Mouse (Mus musculus): ENCODE data around the gene B3gnt3. TPM values are rescaled to one million over a fixed set of nuclear protein-coding genes. Genes with fewer than 3 reads are reported as not detected.
"Not testable (repeated sequence)": the region's sequence is repeated elsewhere in the genome, so short reads cannot be mapped to it uniquely, and the experiment has no call there.

Gene B3gnt3
- polyA plus RNA-seq (2015; fragmentation: Nextera tagmentation; extraction: Ambion mirVana), result 0.32 and 0.34 TPM in 2 replicates

DNA sequence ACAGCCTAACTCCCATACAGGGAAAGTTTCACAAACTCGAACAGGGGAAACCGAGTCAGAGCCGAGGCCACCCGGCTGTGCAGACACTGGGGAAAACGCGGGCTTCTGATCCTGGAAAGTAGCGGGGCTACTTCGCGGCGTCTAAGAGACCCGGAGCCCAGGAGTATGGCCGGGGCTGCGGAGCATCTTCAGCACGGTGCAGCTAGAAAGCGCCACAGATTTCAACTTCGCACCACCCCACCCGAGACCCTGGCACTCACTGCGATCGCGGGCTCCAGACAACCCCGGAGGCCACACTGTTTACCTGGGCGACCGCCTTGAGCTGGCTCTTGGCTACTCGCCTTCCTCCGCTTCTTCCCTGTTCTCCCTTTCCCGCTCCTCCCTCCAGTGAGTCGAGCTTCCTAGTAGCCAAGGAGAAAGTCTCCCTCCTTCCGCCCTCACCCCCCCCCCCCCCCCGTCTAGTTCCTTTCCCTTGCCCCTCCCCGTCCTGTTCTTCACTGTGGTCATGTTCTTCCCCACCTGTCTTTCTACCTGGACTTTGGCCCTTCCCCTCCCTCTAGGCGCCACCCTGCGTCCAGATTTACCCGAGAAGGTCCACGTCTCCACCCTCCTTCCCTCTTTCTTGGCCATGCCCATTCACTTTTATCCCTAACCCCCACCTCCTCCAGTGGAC, at the start of gene B3gnt3:
TSS of gene B3gnt3 (minus strand) at position 376 of the 673 bp plus-strand sequence.
- Histone ChIP-seq H3K9ac (0 out of 2 replicates have a peak within 1 kb of the TSS, but pooled peaks have one; percentile 19), H3K4me3 (no peak within 1 kb of the TSS; the same call in 1 of the 2 replicates), H3K4me1 (replicated peaks) (peaks cover 6% of the 10 kb centered on the region), H3K9me3 (no peaks in the 10 kb centered on the region), H3K4me2 (peak within 1 kb of the TSS; percentile 21), H3K27me3 (peaks cover 86% of the 10 kb centered on the region), H3K36me3 (no peaks in the 10 kb centered on the region), H3K27ac (no peak within 1 kb of the TSS)
- no peak for ATAC-seq (ENCODE audit: low FRiP score)
- 14% methylated on average over 32 of the region's 34 CpGs for WGBS

DNA sequence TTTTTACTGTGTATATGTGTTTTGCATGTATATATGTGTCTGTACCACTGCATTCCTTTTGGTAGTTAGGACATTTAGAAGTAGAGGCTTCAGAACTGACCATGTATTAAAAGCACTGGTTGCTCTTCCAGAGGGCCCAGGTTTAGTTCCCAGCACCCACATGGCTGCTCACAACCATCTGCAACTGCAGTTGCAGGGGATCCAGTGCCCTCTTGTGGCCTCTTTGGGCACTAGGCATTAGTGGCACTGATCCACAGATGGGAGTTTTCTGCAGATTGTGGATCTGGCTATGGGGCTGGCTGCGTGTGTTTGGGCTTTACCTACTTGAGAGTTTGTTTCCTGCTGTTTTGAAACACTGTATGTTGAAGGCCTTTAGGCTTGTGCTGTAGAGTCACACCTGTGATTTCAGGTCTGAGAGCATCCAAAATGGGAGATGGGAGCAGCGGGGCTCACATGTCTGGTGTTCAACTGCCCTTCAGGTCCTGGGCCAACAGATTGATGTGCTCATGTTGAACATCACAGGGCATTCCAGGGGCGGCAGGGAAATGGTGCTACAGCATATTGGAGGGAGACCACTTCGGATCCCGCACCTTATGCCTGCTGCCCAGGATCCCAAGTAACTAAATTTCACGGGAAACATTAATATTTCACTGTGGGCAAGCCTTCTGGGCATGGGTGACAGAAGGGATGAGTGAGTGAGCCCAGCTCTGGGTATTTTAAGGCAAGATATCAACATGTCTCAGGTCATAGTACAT, 47.9 kb upstream of the B3gnt3 start:
- not testable (repeated sequence) for ATAC-seq (ENCODE audit: low FRiP score); H3K4me2 ChIP-seq; H3K9me3 ChIP-seq; H3K27ac ChIP-seq; H3K9ac ChIP-seq; H3K27me3 ChIP-seq; H3K36me3 ChIP-seq; H3K4me3 ChIP-seq; H3K4me1 ChIP-seq (replicated peaks)
- WGBS, result 84% methylated on average over 6 of the region's 6 CpGs

DNA sequence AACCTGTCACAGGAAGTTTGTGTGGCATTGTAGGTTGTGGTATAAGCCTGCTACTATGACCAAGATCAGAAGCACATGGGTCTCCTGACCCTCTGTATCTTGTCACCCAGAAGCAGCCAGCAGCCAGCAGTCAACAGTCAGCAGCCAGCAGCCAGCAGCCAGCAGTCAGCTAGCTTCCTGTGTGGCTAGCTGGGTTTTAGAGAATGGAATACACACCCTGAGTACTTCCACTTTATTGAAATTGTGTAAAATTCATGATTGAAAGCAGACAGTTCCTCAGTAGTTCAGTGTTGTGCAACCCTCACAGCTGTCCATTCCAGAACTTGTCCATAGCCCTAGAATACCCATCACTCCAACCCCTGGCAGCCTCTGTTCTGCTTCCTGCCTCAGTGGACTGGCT, 45.5 kb upstream of the B3gnt3 start:
- H3K27me3 ChIP-seq; ATAC-seq (ENCODE audit: low FRiP score); H3K4me2 ChIP-seq; H3K9me3 ChIP-seq; H3K36me3 ChIP-seq; H3K4me3 ChIP-seq; H3K4me1 ChIP-seq (replicated peaks); H3K27ac ChIP-seq; H3K9ac ChIP-seq: not testable (repeated sequence)

DNA sequence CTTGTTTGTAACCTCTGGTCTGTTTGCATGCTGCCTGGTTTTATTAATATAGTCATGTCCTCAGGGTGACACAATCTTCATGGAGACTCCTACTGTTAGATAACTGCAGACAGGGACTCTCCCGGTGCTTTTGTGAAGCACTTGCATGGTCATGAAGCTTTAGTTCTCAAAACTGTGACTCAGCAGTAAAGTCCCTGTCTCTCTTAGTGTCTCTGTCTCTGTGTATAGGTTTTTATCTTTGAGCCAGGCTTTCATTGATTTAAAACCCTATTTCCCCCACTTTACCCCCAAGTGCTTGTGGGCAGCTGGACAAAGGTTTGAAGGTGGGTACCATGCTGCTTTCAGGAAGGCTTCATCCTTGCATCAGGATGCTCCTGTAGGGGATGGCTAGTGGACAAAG, 43.7 kb upstream of the B3gnt3 start:
- 83% methylated on average over 1 of the region's 1 CpGs for WGBS
- H3K27ac ChIP-seq, result no peak overlapping the region
- no peak for ATAC-seq (ENCODE audit: low FRiP score)
- H3K9ac ChIP-seq, result no peak overlapping the region
- peaks cover 8% of the 10 kb centered on the region for H3K4me1 ChIP-seq (replicated peaks)
- no peak overlapping the region for H3K4me3 ChIP-seq
- H3K9me3 ChIP-seq, result no peaks in the 10 kb centered on the region
- no peak overlapping the region for H3K4me2 ChIP-seq
- no peaks in the 10 kb centered on the region for H3K36me3 ChIP-seq
- 0 out of 2 replicates have a peak, but pooled peaks cover 11% of the 10 kb centered on the region for H3K27me3 ChIP-seq

DNA sequence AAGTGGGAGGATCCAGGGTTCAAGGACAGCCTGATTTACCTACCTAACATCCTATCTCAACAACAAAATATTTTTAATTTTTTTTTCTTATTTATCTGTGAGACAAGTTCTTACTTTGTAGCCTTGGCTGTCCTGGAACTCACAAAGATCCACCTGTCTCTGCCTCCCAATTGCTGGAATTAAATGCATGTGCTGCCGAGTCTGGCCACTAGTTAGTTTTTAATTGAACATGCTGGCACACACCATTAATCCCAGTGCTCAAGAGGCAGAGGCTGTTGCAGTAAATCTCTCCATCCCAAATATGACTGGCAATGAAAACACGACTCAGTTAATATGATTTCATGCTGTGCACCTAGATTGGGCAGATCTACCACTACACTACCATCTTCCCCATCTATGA, 41.2 kb upstream of the B3gnt3 start:
- Histone ChIP-seq H3K9ac (no peak overlapping the region), H3K4me1 (replicated peaks) (peaks cover 8% of the 10 kb centered on the region), H3K27me3 (0 out of 2 replicates have a peak, but pooled peaks cover 11% of the 10 kb centered on the region), H3K4me3 (no peak overlapping the region), H3K4me2 (no peak overlapping the region), H3K27ac (no peak overlapping the region), H3K36me3 (no peaks in the 10 kb centered on the region), H3K9me3 (no peaks in the 10 kb centered on the region)
- ATAC-seq (ENCODE audit: low FRiP score), result no peak
- 66% methylated on average over 2 of the region's 2 CpGs for WGBS

DNA sequence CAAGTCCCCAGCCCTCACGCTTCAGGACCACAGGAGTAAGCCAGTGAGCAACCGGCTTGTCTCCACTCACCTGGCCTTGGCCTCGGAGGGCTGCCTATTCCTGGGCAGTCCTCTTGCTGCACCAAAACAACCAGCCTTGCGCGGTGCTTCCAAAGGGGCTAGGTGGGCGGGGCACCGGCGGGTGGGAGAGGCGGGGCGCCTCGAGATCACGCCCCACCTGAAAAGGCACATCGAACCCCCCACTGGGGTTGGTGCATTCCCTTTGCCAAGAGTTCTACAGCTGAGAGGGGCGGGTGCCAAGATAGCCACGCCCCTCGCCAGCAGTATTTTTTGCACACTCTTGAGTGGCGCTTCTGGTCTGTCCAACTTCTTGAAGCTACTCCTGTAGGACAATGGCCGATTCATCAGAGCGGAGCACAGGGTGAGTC, 40.1 kb upstream of the B3gnt3 start:
- Histone ChIP-seq H3K4me3 (peak overlapping the region; percentile 28), H3K4me2 (peak overlapping the region; percentile 51), H3K36me3 (no peaks in the 10 kb centered on the region), H3K27me3 (0 out of 2 replicates have a peak, but pooled peaks cover 11% of the 10 kb centered on the region), H3K9me3 (no peaks in the 10 kb centered on the region), H3K4me1 (replicated peaks) (peaks cover 8% of the 10 kb centered on the region), H3K27ac (no peak overlapping the region), H3K9ac (no peak overlapping the region)
- WGBS, result 6% methylated on average over 19 of the region's 19 CpGs
- ATAC-seq (ENCODE audit: low FRiP score), result peak; percentile 54; the same call in 1 of the 2 replicates

DNA sequence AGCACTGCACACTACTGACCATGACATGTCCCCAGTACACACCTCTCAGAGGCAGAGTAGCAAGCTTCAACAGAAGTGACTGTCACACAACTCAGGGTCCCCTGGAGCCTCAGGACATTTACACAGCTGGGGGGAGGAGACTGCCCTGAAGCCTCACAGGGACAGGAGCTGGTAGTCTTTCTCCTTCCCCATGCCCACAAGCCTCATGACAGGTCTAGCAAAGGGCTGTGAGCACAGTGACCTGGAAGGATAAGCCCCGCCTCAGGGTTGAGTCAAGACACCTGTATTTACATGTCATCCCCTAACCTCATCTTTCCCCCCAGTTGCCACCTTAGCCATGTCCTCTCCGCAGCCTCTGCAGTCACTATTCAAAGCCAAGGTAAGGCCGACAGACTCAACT, 39.6 kb upstream of the B3gnt3 start:
- no peak overlapping the region for H3K4me3 ChIP-seq
- no peak for ATAC-seq (ENCODE audit: low FRiP score)
- peaks cover 8% of the 10 kb centered on the region for H3K4me1 ChIP-seq (replicated peaks)
- H3K27me3 ChIP-seq, result 0 out of 2 replicates have a peak, but pooled peaks cover 11% of the 10 kb centered on the region
- WGBS, result 35% methylated on average over 3 of the region's 3 CpGs
- H3K9ac ChIP-seq, result no peak overlapping the region
- no peaks in the 10 kb centered on the region for H3K9me3 ChIP-seq
- H3K36me3 ChIP-seq, result no peaks in the 10 kb centered on the region
- H3K4me2 ChIP-seq, result peak overlapping the region; percentile 51
- no peak overlapping the region for H3K27ac ChIP-seq

DNA sequence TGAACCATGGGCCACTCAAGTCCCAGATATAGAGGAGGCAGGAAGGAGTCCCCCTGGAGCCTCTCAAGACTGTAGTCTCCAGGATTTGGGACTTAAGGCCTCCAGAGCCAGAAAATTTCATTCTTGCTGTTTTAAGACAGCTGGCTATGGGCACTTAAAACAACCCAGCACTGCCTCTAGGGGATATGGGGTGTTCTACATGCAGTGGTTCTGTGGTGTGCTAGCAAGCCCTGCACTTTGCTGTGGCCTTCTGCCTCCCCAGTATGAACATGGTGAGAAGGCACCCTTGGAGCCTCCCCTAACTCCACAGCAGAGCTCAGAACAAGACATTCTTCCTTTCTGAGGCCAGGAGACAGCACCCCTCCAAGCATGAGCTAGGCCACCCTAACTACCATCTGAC, 36.7 kb upstream of the B3gnt3 start:
- not testable (repeated sequence) for H3K4me2 ChIP-seq; H3K27ac ChIP-seq; H3K9ac ChIP-seq; H3K36me3 ChIP-seq; H3K9me3 ChIP-seq; ATAC-seq (ENCODE audit: low FRiP score); H3K4me1 ChIP-seq (replicated peaks); H3K4me3 ChIP-seq
- 0 out of 2 replicates have a peak, but pooled peaks cover 11% of the 10 kb centered on the region for H3K27me3 ChIP-seq

DNA sequence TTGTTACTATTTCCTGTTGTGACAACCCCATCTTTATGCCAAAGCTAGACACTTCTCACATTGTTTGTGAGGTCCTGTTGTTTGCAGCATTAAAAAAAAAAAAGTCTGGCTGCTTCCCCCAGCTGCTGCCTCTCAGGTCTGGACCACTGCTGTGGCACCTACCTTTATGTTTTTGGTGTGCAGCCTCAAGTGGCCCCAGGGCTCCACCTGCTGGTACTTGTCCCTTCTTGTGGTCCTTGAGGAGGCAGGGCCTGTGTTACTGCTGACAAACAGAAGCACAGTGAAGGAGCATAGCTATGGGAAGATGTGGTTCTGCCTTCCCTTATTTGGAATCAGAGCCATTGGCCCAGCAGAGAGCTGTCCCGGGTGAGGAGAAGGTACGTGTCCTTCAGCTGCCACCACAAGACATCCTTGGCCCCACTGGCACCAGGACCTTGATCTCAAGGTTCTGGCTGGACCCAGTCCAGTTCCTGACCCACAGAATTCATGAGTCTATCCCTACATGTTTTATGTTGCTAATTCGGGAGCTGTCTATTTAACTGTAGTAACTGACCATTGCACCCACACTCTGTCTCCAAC, 30.2 kb upstream of the B3gnt3 start:
- Histone ChIP-seq H3K36me3 (no peaks in the 10 kb centered on the region), H3K27ac (no peak overlapping the region), H3K27me3 (peaks cover 9% of the 10 kb centered on the region; the same call in 1 of the 2 replicates), H3K9ac (no peak overlapping the region), H3K4me1 (replicated peaks) (peaks cover 10% of the 10 kb centered on the region), H3K9me3 (no peaks in the 10 kb centered on the region), H3K4me3 (no peak overlapping the region), H3K4me2 (no peak overlapping the region)
- no peak for ATAC-seq (ENCODE audit: low FRiP score)
- WGBS, result 59% methylated on average over 3 of the region's 3 CpGs

DNA sequence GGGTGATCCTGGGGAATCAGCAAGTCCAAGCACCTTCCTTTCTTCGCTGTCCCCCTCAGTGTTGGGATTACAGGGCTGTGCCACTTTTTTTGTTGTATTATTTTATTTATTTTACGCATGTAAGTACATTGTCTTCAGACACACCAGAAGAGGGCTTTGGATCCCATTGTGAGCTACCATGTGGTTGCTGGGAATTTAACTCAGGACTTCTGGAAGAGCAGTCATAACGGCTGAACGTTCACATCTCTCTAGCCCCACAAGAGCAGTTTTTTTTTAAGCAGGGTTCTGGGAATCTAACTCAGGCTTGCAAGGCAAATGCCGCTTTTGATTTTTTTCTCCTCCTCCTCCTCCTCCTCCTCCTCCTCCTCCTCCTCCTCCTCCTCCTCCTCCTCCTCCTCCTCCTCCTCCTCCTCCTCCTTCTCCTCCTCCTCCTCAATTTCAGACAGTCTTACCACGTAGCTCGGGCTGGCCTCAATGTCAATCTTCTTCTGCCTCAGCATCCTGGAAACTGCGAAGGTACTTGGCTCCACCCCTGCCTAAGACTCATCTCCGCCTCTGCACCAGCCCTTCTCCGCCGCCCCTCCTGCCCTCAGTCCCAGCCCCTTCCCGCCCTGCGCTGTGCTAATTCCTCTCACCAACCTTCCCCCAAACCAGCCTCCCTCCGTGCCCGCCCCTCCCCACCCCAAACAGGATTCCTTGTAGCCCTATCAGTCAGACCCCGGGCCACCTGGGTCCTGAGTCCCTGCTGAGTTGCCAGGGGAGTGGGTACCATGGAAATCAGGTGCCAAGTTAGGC, 27.4 kb upstream of the B3gnt3 start:
- peak overlapping the region; percentile 39 for H3K4me3 ChIP-seq
- 4% methylated on average over 14 of the region's 16 CpGs for WGBS
- H3K36me3 ChIP-seq, result no peaks in the 10 kb centered on the region
- no peaks in the 10 kb centered on the region for H3K9me3 ChIP-seq
- H3K27me3 ChIP-seq, result peaks cover 9% of the 10 kb centered on the region; the same call in 1 of the 2 replicates
- peak overlapping the region; percentile 65 for H3K4me2 ChIP-seq
- peak overlapping the region; percentile 89 for H3K27ac ChIP-seq
- peak overlapping the region; percentile 71 for H3K9ac ChIP-seq
- ATAC-seq (ENCODE audit: low FRiP score), result no peak
- peaks cover 27% of the 10 kb centered on the region for H3K4me1 ChIP-seq (replicated peaks)

DNA sequence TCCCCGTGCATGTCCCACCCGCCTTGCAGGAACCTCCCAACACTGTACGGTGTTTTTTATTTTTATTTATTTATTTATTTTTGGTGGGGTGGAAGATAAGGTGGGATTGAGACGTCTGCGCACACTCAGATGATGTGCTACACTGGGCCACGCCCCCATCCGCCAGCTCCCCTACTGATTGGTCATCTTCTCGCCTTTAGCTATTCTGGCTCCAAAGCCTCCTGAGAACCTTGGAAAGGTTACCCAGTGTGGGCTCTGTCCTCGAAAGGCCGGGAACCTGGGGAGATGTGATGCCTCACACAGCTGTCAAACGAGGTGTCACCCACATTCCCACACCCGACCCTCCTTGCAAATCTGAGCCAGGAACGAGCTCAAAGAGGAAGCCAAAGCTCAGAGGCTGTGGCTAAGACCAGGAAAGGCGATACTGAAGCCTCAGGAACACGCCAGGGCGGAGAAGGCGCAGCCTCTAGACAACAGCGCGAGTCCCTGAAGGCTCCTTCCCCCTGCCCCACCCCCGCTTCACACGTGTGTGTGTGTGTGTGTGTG, 26.7 kb upstream of the B3gnt3 start:
- H3K27ac ChIP-seq, result peak overlapping the region; percentile 89
- WGBS, result 7% methylated on average over 20 of the region's 21 CpGs
- H3K27me3 ChIP-seq, result peaks cover 9% of the 10 kb centered on the region; the same call in 1 of the 2 replicates
- H3K9me3 ChIP-seq, result no peaks in the 10 kb centered on the region
- peak overlapping the region; percentile 71 for H3K9ac ChIP-seq
- peaks cover 33% of the 10 kb centered on the region for H3K4me1 ChIP-seq (replicated peaks)
- H3K36me3 ChIP-seq, result no peaks in the 10 kb centered on the region
- peak overlapping the region; percentile 39 for H3K4me3 ChIP-seq
- H3K4me2 ChIP-seq, result peak overlapping the region; percentile 65
- peak; percentile 55 for ATAC-seq (ENCODE audit: low FRiP score)

All from hindbrain, embryonic 13.5 days (tissue).